Mouse (Mus musculus): ENCODE data around the gene Fbxo2.
"Not testable (repeated sequence)": the region's sequence is repeated elsewhere in the genome, so short reads cannot be mapped to it uniquely, and the experiment has no call there.

Fbxo2 gene

DNA sequence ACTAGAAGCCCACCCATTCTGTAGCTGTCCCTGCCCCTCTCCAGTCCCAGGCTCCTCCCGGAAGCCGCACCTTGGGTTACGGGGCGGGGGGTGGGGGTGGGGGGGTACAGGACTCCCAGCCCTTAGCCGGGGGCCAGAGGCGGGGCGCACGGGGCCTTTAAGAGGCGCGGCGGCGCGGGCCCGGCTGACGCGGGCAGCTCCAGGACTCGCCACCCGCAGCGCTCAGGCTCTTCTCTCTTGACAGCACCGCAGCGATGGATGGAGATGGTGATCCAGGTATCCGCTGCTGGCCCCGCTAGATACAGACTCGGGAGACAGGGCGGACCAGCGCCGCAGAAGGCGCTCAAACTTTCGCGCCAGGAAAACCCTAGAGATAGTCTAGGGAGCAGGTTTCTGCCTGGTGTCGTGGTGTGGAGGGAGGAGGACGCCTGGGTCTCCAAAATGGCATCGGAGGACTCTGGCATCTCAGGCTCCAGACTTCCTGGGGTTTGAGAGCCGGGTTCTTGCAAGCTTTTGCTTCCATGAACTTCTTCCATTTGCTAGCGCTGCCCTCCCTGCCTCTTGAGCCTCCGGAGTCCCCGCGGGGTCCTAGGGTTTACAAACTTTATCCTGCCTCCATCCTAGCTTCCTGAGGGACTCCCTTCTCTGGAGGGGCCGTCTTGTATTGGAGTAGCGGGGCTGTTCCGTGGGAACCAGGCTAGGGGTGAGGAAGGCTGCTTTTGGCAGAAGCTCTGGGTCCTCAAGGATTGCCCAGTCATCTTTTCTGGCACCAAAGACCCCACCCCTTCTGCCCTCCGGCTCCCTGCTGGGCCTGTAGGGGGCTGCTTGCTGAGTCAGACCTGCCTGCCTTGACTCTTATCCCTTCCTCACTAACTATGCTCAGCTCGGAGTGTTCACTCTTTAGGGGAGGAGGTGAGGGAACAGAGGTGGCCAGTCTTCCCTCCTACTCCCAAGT lies at the start of gene Fbxo2, which contains the start of gene Fbxo44:
Fbxo2 (plus strand) TSS at position 186 of the 955 bp plus-strand sequence.
Fbxo44 (minus strand) TSS at position 47 of the 955 bp plus-strand sequence.
- DNase-seq (ENCODE audit: low spot score): no peak

DNA sequence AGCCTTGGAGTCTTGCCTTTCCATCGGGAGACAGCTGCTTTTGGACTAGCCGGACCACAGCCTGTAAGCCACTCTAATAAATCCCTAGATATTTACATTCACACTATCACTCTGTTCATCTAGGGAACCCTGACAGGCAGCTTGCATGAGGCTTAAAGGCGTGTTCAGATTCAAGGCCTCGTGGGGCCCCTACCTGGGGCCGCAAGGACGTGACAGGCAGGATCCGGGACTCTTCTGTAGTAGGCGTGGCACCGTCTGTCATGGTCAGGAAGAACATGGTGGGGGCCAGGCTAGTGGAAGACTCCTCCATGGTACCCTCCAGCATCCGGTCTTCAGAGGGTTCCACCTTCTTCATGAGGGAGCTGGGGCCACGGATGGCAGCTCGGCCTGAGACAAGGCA lies 47.9 kb upstream of the Fbxo2 start:
- DNase-seq (ENCODE audit: low spot score): no peak

DNA sequence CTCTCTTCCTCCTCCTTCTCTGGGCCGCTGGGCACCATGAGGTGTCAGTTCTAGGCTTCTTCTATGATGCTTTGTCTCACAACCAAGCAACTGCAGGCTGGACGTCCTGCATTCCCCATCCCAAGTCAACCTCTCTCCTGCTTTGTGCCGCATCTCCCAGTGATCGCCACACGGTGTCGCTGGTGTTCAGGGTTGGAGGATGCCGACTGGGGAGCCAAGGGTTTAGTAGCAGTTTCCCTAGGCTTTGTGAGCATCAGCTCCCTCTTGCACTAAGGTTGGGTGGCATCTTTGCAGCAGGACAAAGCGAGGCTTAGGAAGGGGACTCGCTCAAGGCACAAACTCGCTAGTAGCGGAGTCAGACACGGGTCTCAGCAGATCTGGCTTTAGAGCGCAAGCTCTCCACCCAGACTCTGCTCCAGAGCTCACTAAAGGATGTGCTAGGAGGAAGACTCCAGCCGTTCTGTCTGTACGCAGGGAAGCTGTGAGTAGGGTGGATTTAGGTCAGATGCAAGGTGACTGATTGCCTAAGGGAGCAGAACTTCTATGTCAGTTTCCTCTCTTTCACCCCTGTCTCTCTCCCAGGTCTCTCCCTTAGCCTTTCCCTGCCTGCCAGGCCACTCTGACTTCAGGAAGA lies 45.5 kb upstream of the Fbxo2 start:
- peak; percentile 63 for DNase-seq (ENCODE audit: low spot score)

DNA sequence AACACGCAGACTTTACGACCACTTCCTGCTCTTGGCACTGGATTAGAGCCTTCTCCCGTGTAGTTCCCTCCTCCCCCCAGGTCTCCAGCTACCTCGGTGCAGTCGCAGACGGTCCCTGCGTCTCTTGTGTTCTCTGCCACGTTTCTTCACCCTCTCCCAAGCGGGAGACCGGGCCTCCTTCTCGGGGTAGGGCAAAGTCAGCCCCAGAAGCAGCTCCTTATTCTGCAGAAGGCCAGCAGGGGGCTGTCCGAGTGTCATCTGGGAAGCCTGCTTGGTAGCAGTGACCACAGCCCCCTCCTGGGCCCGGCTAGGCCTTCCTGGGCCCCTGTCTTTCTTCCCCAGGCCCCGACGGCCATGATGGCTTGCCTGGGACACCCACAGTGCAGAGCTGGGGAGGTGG lies 45.0 kb upstream of the Fbxo2 start:
- no peak for DNase-seq (ENCODE audit: low spot score)

DNA sequence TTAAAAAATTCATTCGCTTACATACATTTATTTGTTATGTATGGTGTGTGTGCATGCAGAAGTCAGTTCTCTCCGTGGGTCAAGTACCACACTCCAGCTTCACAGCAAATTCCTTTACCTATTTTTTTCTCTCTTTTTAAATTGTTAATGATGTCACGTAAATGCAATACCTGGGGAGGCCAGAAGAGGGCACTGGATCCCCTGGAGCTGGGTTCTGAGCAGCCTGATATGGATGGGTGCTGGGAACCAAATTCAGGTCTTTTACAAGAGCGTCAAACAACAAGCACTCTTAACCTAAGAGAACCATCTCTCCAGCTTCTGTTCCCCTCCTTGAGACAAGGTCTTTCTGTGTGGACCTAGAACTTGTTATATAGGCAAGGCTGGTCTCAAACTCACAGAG lies 43.8 kb upstream of the Fbxo2 start:
- no peak for DNase-seq (ENCODE audit: low spot score)

DNA sequence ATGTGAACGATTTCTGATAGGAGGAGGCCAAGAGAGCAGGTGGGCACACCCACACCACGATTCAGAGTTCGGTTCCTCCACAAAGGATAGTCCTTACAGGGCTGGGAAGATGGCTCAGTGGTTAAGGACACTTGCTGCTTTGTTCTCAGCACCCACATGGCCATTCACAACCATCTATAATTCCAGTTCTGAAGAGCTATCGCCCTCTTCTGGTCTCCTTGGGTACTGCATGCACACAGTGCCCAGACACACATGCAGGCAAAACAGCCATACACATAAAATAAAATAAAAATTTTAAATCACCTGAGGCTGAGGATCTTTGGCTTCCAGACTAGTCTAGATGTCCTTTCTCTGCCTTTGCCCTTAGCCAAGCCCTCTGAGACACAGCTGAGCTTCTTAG lies 43.0 kb upstream of the Fbxo2 start:
- DNase-seq (ENCODE audit: low spot score): no peak

DNA sequence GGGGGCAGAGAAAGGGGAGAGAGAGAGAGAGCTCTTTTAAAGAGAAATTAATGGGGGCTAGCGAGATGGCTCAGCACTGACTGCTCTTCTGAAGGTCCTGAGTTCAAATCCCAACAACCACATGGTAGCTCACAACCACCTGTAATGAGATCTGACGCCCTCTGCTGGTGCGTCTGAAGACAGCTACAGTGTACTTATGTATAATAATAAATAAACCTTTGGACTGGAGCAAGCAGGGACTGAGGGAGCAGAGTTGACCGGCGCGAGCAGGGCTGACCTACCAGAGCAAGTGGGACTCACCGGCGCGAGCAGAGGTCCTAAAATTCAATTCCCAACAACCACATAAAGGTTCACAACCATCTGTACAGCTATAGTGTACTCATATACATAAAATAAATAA lies 40.8 kb upstream of the Fbxo2 start:
- DNase-seq (ENCODE audit: low spot score): not testable (repeated sequence)

DNA sequence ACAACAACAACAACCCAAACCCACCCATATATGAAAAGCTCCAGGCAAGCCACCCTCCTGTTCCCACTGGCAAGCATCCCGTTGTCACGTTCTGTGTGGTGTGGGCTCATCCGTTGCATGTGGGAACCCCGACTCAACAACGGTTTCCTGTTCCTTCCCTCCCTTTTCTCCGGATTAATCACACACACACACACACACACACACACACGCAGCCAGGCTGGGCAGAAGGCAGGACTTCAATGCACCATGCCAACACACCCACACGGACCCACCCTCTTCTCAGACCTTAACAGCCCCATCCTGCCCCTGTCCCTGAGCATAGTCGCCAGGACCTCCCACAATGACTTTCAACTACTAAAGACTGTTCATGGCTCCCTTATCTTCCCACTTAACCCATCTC lies 39.9 kb upstream of the Fbxo2 start:
- no peak for DNase-seq (ENCODE audit: low spot score)

DNA sequence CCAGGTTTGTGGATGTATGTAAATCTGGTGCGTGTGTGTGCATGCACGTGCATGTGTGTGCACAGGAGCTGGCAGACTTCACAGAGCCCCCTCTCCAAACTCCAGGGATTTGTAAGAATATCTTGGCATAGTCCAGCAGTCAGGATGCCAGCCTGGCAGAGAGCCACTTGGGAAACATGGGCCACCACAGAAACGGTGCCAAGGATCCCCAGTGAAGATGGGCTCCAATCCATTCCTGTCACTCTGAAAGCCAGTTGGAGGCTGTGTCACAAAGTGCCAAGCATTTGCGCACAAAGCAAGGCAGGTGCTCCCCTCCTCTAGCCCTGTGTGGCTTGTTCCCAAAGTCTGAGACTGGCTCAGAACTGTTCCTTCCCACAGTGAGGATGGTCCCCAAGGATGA lies 39.1 kb upstream of the Fbxo2 start:
- no peak for DNase-seq (ENCODE audit: low spot score)

DNA sequence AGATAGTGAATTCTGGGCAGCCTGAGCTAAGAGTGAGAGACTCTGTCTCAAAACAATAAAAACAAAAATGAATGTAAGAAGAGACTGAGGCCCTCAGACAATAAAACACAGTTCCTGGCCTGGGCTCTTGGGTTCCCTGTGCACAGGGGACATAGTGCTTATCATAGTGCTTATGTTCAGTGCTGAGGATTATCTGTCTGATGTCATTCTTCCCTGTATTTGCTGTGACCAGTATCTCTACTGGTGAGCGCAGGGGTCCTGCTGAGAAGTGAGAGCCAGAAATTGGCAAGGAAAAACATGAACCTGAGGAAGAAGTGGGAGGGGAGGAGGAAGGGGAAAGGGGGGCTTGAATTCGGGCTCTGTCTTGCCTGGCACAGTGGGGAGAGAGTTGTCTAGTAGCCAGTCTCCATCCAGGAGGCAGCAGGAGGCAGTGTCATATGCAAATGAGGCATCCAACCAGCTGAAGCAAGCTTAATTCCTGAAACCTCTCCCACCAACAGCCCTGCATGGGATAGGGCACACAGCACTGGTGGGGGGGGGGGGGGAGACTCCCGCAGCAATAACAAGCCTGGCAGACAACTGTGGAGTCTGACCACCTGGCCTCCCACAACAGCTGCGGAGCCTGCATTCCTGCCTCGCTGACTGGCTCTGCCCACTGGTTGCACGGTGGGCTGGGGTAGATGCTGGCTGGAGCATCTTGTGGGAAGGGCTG lies 38.3 kb upstream of the Fbxo2 start:
- no peak for DNase-seq (ENCODE audit: low spot score)

DNA sequence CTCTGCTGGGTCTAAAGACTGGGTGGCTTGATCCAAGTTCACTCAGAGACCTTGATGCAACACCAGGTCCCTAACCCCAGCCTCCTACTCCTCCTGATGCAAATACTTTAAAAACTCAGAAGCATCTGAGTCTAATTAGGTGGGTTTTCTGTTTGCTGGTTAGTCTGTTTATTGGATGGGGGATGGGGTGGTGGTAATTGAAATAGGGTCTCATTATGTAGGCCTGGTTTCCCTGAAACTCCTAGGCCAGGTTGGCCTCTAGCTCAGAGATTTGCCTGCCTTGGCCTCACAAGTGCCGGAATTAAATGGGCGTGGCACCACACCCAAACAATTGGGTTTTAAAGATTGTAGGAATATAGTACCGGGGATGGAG lies 37.7 kb upstream of the Fbxo2 start:
- DNase-seq (ENCODE audit: low spot score): no peak

DNA sequence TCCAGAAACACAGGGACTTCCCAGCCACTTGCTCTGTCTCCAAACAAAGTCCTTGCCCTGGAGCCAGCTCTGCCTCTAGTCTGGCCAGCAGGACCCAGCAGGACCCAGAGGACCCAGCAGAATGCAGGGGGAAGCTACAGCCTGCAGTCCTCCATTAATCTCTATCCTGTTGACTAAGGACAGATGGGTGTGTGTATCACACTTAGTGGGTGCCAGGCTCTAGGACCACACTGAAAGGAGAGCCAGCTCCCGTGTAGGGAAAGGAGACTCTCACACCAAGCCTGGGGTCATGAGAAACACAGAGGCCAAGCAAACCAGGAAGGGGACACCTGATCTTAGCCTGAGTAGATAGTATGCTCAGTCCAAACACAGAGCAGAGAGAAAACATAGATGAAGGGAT lies 32.2 kb upstream of the Fbxo2 start:
- DNase-seq (ENCODE audit: low spot score): no peak

DNA sequence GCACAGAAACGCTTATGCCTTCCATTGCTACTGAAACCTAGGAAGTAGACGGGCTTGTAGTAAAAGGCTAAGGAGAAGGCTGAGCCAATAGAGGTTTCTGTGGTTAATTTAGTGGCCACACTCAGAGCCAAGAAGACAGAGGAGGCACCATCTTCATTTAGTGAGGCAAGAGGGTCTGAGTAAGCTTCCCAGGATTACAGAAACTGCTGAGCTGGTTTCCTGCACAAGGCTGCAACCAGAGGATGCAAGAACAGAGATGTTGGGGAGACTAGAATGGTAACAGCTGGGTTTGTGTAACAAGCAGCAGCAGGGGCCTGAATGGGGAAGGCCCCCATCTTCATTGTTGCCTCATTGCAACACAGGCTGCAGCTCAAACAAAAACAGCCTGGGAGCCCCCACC lies 31.7 kb upstream of the Fbxo2 start:
- DNase-seq (ENCODE audit: low spot score): no peak

DNA sequence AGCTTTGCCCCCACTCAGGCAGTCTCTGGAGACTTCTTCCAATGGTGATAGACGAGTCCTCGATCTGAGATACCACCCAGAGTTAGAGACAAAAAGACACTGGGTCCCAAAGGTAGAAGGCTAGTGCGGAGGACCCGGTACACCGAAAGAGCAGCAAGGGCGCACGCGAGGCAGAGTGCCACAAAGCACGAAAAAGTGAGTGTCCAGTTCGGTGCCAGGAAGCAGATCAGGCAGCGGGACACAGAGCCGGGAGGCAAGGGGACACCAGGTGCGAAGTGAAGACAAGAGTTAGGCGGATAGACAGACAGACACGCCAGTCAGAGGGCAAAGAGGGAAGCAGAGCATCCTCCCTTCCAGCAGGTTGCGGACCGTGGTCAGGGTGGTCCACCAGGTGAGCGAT lies 30.3 kb upstream of the Fbxo2 start, which contains the start of gene Mad2l2:
Mad2l2 (plus strand) TSS at position 252 of the 400 bp plus-strand sequence.
- DNase-seq (ENCODE audit: low spot score): no peak

DNA sequence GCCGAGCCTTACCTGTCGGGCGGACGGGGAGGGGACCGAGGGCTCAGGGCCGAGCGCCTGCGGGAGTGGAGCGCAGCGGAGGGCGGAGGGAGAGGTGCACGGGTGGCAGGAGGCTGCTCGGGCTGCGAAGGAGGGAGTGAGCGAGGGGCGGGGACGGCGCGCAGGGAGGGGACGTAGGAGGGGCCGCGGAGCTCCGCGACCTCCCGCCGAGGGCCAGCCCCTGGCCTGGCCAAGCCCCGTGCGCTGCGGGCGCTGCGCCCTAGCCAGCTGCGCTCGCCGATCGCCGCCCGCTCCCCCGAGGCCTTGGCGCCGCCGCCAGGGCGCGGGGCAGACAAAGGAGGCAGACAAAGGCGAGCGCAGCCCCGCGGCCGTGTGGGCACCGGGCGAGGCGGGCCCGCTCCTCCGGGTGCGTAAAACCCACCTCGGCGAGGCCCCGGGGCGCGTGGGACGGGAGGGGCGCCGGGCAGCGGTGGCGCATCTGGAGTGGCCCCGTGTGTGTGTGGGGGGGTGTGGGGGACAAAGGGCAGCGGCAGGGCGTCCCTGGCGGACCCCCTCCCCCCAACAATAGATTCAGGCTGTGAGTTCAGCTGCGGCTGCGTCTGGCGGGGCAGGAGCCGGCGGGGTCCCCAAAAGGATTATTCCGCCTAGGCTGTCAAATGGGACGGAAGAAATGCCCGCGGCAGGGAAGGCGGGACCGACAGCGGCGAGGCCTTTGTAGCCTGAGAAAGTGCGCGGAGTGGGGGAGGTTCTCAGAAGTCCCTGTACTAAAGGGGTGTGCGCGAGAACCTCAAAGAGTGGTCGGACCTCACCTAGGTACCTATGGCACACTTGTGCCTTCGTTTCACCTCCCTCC lies 29.6 kb upstream of the Fbxo2 start, which contains the start of gene Draxin:
Draxin (minus strand) TSS at position 138 of the 853 bp plus-strand sequence.
- DNase-seq (ENCODE audit: low spot score): no peak

DNA sequence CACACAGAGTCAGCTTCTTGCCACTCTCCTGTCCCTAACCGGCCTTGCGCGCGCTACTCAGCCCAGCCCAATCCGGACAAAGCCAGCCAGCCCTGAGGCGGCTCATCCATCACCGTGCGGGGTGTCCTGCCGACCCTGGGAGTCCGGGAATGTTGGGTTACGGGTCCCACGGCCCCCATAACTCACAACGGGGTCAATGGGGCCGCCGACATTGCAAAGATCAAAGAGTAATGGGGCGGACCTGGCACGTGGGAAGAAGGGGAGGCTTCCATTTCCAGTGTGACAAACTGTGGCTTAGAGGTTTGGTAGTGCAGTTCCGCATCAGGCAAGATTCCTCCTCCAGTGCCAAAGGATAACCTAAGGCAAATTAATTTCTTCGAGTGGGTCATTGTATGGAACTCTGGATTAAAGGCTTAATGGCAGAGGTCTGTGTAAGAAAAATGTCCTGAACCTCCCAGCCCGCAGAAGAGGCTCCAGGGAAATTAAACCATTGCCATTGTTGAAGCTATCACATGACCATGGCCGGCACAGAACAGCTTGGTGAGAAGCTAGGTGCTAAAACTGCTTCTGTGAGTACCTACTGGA lies 28.8 kb upstream of the Fbxo2 start:
- DNase-seq (ENCODE audit: low spot score): no peak

DNA sequence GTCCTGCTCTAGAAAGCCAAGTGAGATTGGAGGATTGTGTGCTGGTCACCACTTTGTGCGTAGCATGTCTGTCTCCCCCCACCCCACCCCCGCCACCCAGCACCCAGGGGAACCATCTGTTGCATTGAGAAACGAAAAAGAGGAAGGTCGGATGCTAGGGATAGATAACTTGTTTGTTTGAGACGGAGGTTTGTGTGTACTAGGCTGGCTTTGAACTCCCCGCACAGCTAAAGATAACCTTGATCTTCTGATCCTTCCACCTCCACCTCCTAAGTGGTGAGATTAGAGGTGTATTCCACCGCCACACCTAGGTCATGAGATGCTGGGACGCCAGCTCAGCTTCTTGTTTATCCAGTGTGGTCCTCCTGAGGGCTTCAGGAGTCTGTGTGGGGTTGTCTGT lies 25.4 kb upstream of the Fbxo2 start:
- DNase-seq (ENCODE audit: low spot score): no peak

DNA sequence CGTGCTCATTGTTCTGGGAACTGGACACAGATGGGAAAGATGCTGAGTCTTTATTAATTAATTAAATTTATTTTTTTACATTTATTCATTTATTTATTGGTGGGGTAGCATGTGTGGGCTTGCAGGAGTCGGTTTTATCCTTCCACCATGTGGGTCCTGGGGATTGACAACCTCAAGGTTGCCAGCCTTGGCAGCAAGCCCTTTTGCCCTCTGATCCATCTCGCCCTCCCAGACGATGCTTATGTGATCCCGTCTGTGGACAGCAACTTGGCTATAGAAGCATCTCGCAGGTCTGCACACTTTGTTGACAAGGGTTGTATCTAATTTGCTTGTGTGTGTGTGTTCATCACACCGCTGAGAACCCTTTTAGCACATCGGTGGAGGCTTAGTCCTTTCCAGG lies 22.9 kb upstream of the Fbxo2 start:
- no peak for DNase-seq (ENCODE audit: low spot score)

DNA sequence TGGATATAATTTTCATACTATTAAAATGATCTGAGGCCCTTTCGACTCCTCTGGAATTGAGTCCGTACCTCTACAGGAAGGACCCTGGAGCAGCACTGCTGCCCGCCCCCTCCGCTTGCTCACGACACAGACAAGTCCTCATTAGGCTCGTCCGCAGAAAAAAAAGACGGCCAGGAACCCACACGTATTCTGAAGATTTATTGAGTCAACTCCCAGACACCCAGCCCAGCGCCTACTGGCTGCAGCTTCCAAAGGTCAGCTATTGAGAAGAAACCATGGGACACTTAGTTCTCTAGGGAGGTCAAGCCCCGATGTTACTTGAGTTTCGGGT lies 20.7 kb upstream of the Fbxo2 start:
- no peak for DNase-seq (ENCODE audit: low spot score)

DNA sequence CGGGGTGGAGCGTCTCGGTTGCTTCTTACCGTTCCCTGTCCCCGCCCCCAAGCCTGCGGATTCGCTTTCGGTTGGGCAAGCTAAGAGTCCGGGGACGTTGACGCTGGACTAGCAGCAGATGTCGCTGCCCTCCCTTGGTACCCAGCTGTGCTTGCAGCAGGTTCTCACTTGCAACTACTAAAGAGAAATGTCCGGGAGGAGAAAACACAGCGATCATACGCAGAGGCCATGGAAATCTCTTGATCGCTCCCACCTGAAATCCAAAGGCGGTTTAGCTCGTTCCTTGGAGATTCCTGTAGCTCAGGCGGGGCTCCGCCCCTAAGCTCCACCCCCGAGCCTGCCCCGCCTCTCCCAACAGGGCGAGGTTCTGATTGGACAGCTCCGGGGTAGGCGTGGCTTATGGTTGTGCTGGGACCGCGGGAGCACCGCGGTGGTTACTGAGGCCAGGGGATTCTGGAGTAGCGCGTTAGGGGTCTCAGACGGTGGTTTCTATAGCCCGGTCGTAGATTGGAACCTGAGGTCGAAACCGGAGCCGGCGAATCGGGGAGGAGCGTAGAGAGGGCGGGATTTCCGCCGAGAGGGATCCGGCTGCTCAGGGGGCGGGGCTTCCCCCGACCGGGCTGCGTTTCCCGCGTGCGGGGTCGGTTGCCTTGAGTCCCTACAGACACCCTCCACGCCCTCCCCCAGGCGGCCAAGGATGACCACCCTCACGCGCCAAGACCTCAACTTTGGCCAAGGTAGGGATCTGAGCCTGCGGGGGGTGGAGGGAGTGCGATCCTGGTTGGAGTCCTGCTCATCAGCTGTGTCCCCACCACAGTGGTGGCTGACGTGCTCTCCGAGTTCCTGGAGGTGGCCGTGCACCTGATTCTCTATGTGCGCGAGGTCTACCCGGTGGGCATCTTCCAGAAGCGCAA lies 20.1 kb upstream of the Fbxo2 start:
- peak; percentile 54 for DNase-seq (ENCODE audit: low spot score)
